In genomic region chr19:4397798-4398629, GRCm38 (mm10) we compare ENCODE assay signal across 8 mouse cellular contexts. TPM values are rescaled to one million over a fixed set of nuclear protein-coding genes. Genes with fewer than 3 reads are reported as not detected.
DNase-seq lines count a peak whose midpoint lies in the region; ATAC-seq lines count a peak whose summit lies in the region.

Gene Kdm2a, minus strand, starts transcription at chr19:4398285.

- H3K27ac ChIP-seq in hindbrain, embryonic 13.5 days = peak within 1 kb of the TSS; percentile 91

- peaks cover 29% of the 10 kb centered on the region for H3K4me1 ChIP-seq in hindbrain, embryonic 13.5 days (replicated peaks)

- peak within 1 kb of the TSS; percentile 88 for H3K4me2 ChIP-seq in hindbrain, embryonic 13.5 days

- H3K36me3 ChIP-seq in hindbrain, embryonic 13.5 days = peaks cover under 1% of the 10 kb centered on the region; the same call in 1 of the 2 replicates

- peak; percentile 6 for DNase-seq in MN1 (ENCODE audit: low spot score)
- DNase-seq in cerebellum, postnatal 25 days = peak; percentile 66 to 73
- DNase-seq in frontal cortex, postnatal 36 days (ENCODE audit: low spot score in 2 of 2) = peak; percentile 50
- peak; percentile 50 to 51 for DNase-seq in layer of hippocampus, postnatal 36 days
- DNase-seq in lung, postnatal 25 days (ENCODE audit: low spot score) = peak; percentile 23
- DNase-seq in retina, postnatal 7 days (ENCODE audit: low read depth, low spot score) = peak; percentile 42
- peak; percentile 27 to 73 for DNase-seq in urinary bladder, adult 18-20 months (ENCODE audit: low spot score in 2 of 2)

- WGBS in hindbrain, embryonic 13.5 days = 1% methylated on average over 82 of the region's 82 CpGs

- no peaks in the 10 kb centered on the region for H3K9me3 ChIP-seq in hindbrain, embryonic 13.5 days

- H3K9ac ChIP-seq in hindbrain, embryonic 13.5 days = peak within 1 kb of the TSS; percentile 87

- H3K27me3 ChIP-seq in hindbrain, embryonic 13.5 days = no peaks in the 10 kb centered on the region

- H3K4me3 ChIP-seq in hindbrain, embryonic 13.5 days = peak within 1 kb of the TSS; percentile 100

- ATAC-seq in hindbrain, embryonic 13.5 days (ENCODE audit: low FRiP score) = peak; percentile 78; the same call in 1 of the 2 replicates

RNA-seq across cellular contexts. Expression of gene Kdm2a, which starts in this region (rescaled TPM):
- polyA plus RNA-seq in hindbrain, embryonic 13.5 days (2015; fragmentation: Nextera tagmentation; extraction: Ambion mirVana) = 34.6 and 36.3 TPM in 2 replicates
- 10 to 100 TPM; 82.4 to 85.3 TPM for total RNA-seq in layer of hippocampus, postnatal 36 days (2021)

Comparison
In these comparisons a context has a peak if more than half of its experiments do, and no peak if none do; other contexts are left out.
1. Peak in every context shown above with its lines: DNase-seq, ATAC-seq, H3K4me3 ChIP-seq and H3K27ac ChIP-seq.
2. DNase-seq: peak in every context shown above with its lines; median percentile 70 in cerebellum, postnatal 25 days; 50 in layer of hippocampus, postnatal 36 days; 50 in frontal cortex, postnatal 36 days; 50 in urinary bladder, adult 18-20 months; 42 in retina, postnatal 7 days; 23 in lung, postnatal 25 days; 6 in MN1.